Mouse (Mus musculus) brain, adult 2 months (tissue): ENCODE measurements at regions not wholly inside any gene's neighbourhood (a gene's known extent, or its start where the extent isn't known, plus 50 kb on each side); places are given as distances from the start of the nearest gene placed in this dataset.
"Not testable (repeated sequence)": the region's sequence is repeated elsewhere in the genome, so short reads cannot be mapped to it uniquely, and the experiment has no call there.

Experiments
- DNase-seq: peaks from one replicate; pipeline ENCODE4 v3.0.0; 2011; ENCODE audit warnings: low read depth, low spot score

DNA sequence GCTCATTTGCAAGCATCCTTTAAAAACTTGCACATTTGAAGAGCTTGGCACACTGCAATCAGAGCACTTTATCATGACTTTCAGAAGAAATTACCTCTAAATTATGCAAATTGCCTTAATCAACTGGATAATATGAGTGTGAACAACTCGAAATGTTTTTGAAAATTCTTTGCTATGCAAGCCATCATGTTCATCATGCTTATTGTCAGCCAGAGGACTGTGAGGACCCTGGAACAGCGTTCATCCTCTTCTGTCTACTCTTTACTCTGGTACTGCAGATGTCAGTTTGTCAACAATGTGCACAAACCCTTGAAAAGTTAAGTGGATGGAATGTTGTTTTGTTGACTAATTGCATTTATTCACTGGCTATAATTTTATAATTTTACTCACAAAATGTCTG lies 1899.9 kb upstream of the Slc39a10 start:
- DNase-seq: peak; percentile 14

DNA sequence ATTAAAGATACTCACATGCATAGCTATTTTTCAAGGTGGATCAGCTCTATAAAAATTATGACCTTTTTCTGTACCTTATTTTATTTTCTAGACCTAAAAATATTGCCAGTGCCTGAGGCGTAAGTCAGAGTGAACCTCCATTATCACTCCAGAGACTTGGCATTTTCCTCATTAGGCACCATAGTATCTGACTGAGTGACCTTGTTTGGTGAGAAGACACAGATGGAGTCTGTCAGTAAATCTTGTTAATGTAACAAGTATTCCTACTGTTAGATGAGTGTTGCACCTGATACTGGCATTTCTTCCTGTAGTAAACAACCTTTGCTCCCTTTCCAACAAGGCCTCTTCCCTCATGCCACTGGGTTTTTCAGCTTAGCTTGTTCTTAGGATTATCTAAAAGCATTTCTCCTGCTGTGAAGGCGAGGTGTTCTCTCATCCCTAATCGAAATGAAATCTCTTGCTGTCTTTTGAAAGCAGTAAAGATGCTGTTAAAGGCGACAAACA lies 1860.7 kb upstream of the Slc39a10 start:
- DNase-seq: peak; percentile 81

DNA sequence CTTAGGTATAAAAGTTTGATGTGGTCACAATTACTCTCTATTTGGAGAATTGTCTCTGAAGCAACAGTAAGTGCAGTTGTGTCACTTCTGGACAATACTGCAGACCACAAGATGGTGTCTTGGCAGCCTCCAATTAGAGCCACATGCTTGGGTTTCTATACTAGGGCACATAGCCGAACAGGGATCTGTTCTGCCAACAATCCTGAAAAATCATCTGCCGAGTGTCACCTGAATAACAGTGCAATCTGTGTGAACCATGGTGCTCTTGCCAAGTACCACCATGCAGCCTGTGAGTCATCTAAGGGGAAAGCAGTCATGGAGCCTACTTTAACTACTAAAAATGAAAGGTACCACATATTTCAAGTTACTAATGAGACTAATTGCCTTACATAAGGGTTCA lies 1840.9 kb upstream of the Slc39a10 start:
- DNase-seq: peak; percentile 99

DNA sequence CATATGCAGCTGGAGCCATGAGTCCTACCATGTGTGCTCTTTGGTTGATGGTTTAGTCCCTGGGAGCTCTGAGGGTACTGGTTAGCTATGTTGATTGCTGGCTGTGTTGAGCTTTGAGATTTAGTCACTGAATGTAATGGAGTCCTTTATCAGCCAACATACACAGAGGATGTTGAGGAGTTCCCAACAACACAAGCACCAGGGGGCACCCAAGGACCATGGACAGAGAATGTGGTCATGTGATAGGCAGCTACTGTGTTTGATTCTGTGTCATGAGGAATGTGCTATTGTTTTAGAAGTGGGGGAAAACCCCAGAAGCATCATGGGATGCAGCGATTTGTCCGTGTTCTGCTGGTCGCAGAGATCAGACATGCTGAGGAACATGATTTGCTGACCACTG lies 1816.0 kb upstream of the Slc39a10 start:
- not testable (repeated sequence) for DNase-seq
